Mouse (Mus musculus) thymus, adult 2 months (tissue): ENCODE data around the gene Rps28. TPM values are rescaled to one million over a fixed set of nuclear protein-coding genes. Genes with fewer than 3 reads are reported as not detected.

ENCODE experiments used
- DNase-seq: peaks from one replicate; pipeline ENCODE4 v3.0.0; 2021
- H3K27ac ChIP-seq: fragments of 200-500 bp; 2 replicates; pipeline ENCODE4 v1.5.1; 2012; ENCODE audit warnings: low read length, control low read depth; ENCODE audit not compliant: control insufficient read depth, insufficient read depth
- H3K27me3 ChIP-seq: fragments of 200-500 bp; 2 replicates; pipeline ENCODE4 v1.6.1; 2012; ENCODE audit warnings: mild to moderate bottlenecking, low read length, moderate library complexity, mixed read lengths; ENCODE audit not compliant: control insufficient read depth, insufficient read depth
- H3K36me3 ChIP-seq: fragments of 200-500 bp; 2 replicates; pipeline ENCODE4 v1.6.1; 2012; ENCODE audit warnings: mild to moderate bottlenecking, low read length, moderate library complexity; ENCODE audit not compliant: control insufficient read depth, insufficient read depth
- H3K4me1 ChIP-seq: fragments of 200-500 bp; replicated peaks from 2 replicates; pipeline ENCODE4 v1.6.1; 2012; ENCODE audit warnings: low read length; ENCODE audit not compliant: control insufficient read depth, insufficient read depth
- H3K4me3 ChIP-seq: fragments of 200-500 bp; 2 replicates; pipeline ENCODE4 v1.5.1; 2012; ENCODE audit warnings: mild to moderate bottlenecking, low read length, control low read depth, moderate library complexity; ENCODE audit not compliant: control insufficient read depth, insufficient read depth
- CTCF ChIP-seq: fragments of 200-500 bp; IDR thresholded peaks from 2 replicates; pipeline ENCODE4 v1.5.1; 2012; ENCODE audit warnings: mild to moderate bottlenecking, control low read depth, low read length, moderate library complexity, borderline replicate concordance; ENCODE audit not compliant: control insufficient read depth, poor library complexity, insufficient read depth; ENCODE audit errors: extremely low read depth
- POLR2A ChIP-seq: fragments of 200-500 bp; IDR thresholded peaks from 2 replicates; pipeline ENCODE4 v1.6.1; 2012; ENCODE audit warnings: mild to moderate bottlenecking, low read length, control low read depth, moderate library complexity; ENCODE audit not compliant: control insufficient read depth, poor library complexity, insufficient read depth; ENCODE audit errors: extremely low read depth
- WGBS: fragments of 180-500 bp; shearing (Covaris S2); methylation state at CpG from one replicate; pipeline ENCODE4 v1.1.7; 2018; 5-methylcytosine and 5-hydroxymethylcytosine counted together
- polyA plus RNA-seq: library from polyadenylated mRNA; depleted of rRNA; stranded (reverse); fragments of >200 nt; gene quantifications from 2 replicates; pipeline ENCODE4 v1.2.3, GENCODE M21; 2012

The Rps28 gene
- polyA plus RNA-seq, 1 experiment, result 707 TPM

DNA sequence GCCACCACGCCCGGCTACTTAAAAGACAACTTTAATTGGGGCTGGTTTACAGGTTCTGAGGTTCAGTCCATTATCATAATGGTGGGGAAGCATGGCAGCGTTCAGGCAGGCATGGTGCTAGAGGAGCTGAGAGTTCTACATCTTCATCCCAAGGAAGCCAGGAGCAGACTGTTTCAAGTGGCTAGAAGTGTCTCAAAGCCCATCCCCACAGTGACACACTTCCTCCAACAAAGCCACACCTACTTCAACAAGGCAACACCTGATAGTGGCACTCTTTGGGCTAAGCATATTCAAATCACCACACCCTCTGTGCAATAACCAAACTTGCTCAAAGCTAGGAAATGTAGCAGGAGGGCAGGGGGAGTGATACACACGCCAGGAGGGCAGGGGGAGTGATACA lies 20.2 kb downstream of the Rps28 start:
- Histone ChIP-seq H3K36me3 (no peaks in the 10 kb centered on the region), H3K4me3 (no peak overlapping the region), H3K4me1 (no peaks in the 10 kb centered on the region), H3K27ac (no peak overlapping the region), H3K27me3 (no peaks in the 10 kb centered on the region; the same call in 1 of the 2 replicates)
- 66% methylated on average over 4 of the region's 4 CpGs for WGBS
- no peak for TF ChIP-seq CTCF
- no peak for TF ChIP-seq POLR2A
- no peak for DNase-seq

DNA sequence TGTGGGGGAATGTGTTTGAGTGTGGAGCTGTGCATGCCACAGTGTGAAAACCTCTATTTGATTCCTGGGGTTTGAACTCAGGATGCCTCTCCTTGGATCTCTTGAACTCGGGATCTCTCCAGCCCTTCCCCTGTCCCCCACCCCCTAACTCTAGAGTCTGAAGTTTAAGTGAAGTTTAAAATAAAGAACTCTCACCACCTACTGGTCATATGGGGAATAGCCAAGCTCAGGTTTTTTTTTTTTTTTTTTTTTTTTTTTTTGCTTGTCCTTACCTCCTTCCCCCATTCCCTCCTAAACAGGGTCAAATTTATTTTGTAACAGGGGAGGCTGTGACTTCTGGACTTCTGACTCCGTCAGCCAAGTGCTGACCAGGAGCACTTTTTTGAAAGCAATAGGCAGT lies 22.1 kb downstream of the Rps28 start:
- H3K27me3 ChIP-seq, result no peaks in the 10 kb centered on the region; the same call in 1 of the 2 replicates
- no peak for DNase-seq
- H3K27ac ChIP-seq, result no peak overlapping the region
- 0% methylated on average over 2 of the region's 2 CpGs for WGBS
- no peaks in the 10 kb centered on the region for H3K4me1 ChIP-seq
- TF ChIP-seq POLR2A, result no peak
- H3K4me3 ChIP-seq, result no peak overlapping the region
- no peaks in the 10 kb centered on the region for H3K36me3 ChIP-seq

DNA sequence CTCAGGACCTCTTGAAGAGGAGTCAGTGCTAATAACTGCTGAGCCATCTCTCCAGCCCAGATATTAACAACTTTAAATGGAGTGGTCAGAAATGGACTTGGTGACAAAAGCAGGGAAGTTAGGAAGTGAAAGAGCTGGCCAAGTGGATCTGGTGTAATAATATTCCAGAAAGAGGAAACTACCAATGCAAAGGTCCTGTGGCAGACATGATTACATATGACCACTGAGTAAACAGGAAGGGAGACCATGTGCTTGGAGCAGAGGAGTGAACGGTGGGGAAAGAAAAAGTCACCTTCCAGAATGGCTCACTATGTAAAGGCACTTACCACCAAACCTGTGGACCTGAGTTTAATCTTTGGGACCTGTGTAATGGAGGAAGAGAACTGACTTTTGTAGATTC lies 25.1 kb downstream of the Rps28 start:
- H3K27ac ChIP-seq, result no peak overlapping the region
- DNase-seq, result no peak
- no peak for TF ChIP-seq POLR2A
- no peak for TF ChIP-seq CTCF
- H3K36me3 ChIP-seq, result no peaks in the 10 kb centered on the region
- no peaks in the 10 kb centered on the region for H3K27me3 ChIP-seq
- H3K4me1 ChIP-seq, result no peaks in the 10 kb centered on the region
- WGBS, result 23% methylated on average over 1 of the region's 1 CpGs
- no peak overlapping the region for H3K4me3 ChIP-seq

- DNase-seq, result no peak
- Histone ChIP-seq H3K27ac (no peak overlapping the region), H3K27me3 (no peaks in the 10 kb centered on the region), H3K4me3 (no peak overlapping the region), H3K36me3 (no peaks in the 10 kb centered on the region), H3K4me1 (no peaks in the 10 kb centered on the region)
- 43% methylated on average over 3 of the region's 3 CpGs for WGBS
- TF ChIP-seq CTCF (no peak), POLR2A (no peak)
Observed at GRCm38 (mm10) chr17:33798306-33798705, 26.1 kb downstream of the Rps28 start.

GRCm38 (mm10) chr17:33788732-33789131 lies 35.6 kb downstream of the Rps28 start:
- 82% methylated on average over 4 of the region's 4 CpGs for WGBS
- H3K4me3 ChIP-seq, result no peak overlapping the region
- no peaks in the 10 kb centered on the region for H3K36me3 ChIP-seq
- H3K4me1 ChIP-seq, result no peaks in the 10 kb centered on the region
- TF ChIP-seq CTCF, result no peak
- TF ChIP-seq POLR2A, result no peak
- no peak for DNase-seq
- no peak overlapping the region for H3K27ac ChIP-seq
- no peaks in the 10 kb centered on the region for H3K27me3 ChIP-seq

DNA sequence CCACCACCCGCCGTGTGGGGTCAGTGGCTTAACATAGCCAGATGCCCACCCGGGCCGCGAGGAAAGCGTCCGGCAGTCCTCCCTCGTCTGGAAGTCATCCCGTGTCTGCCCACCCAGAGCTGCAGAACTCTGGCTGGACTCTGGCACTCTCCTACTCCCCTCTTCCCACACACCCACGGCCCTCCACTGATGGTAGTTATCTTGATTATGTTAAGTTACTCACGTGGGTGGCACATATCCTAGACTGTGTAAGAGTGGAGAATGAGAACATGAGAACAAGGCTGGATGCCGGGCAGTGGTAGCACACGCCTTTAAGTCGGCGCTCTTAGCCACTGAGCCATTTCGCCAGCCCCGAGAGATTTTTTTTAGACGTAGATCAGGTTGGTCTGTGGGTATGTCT lies 38.0 kb downstream of the Rps28 start:
- no peaks in the 10 kb centered on the region for H3K36me3 ChIP-seq
- no peaks in the 10 kb centered on the region for H3K27me3 ChIP-seq
- TF ChIP-seq CTCF, result no peak
- no peak for TF ChIP-seq POLR2A
- H3K27ac ChIP-seq, result no peak overlapping the region
- 91% methylated on average over 18 of the region's 18 CpGs for WGBS
- H3K4me3 ChIP-seq, result no peak overlapping the region
- DNase-seq, result no peak
- peaks cover 9% of the 10 kb centered on the region for H3K4me1 ChIP-seq

DNA sequence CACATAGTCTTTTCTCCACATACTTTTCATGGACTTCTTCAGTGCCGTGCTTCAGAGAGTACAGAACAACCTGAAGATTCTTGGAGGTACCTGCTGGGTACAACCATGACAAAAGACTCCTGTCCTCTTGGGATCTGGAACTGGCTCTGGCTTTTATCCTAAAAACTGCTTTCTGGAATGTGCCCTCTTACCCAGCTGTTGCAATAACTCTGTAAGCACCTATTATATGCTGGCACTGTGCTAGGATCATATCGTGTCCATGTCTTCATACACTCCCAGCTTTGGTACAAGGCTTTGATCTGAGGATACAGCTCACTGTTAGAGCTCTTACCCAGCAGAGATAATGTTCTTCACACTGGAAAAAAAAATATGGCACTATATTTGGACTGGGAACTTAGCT lies 39.4 kb downstream of the Rps28 start:
- 94% methylated on average over 2 of the region's 2 CpGs for WGBS
- Histone ChIP-seq H3K4me1 (peaks cover 17% of the 10 kb centered on the region), H3K27me3 (no peaks in the 10 kb centered on the region)

More for the DNA sequence above, 39.4 kb downstream of the Rps28 start:
- Histone ChIP-seq H3K27ac (no peak overlapping the region), H3K4me3 (no peak overlapping the region), H3K36me3 (no peaks in the 10 kb centered on the region)
- TF ChIP-seq POLR2A, result no peak
- no peak for TF ChIP-seq CTCF
- DNase-seq, result no peak
